Mouse (Mus musculus) layer of hippocampus, postnatal 10 days (tissue): ENCODE data around the gene Wdr70. TPM values are rescaled to one million over a fixed set of nuclear protein-coding genes. Genes with fewer than 3 reads are reported as not detected.
"Not testable (repeated sequence)": the region's sequence is repeated elsewhere in the genome, so short reads cannot be mapped to it uniquely, and the experiment has no call there.

Experiments used
- DNase-seq, 2 experiments: peaks; one replicate each; pipeline ENCODE4 v3.0.0; 2021; ENCODE audit warnings: low spot score in 2 of 2
- long read RNA-seq: library from polyadenylated mRNA; stranded (forward); transcript quantifications from one replicate; pipeline ENCODE4 v2.0.0, GENCODE M21; 2023
- total RNA-seq, 2 experiments: library from RNA; stranded (reverse); gene quantifications; 2 replicates each; pipeline ENCODE4 v1.2.3; 2021

The Wdr70 gene
- total RNA-seq = 10 to 100 TPM; 35.8 to 37.3 TPM
- long read RNA-seq, transcript Wdr70-203 (4 exons, 1,130 nt) = major isoform, 19 of 34 reads
- long read RNA-seq, transcript Wdr70-201 (18 exons, 2,126 nt) = minor isoform, 6 of 34 reads
- long read RNA-seq, partial matches to known transcripts = 2 of 34 reads
- long read RNA-seq, other reads (novel, unspliced or antisense) = 7 of 34 reads

DNA sequence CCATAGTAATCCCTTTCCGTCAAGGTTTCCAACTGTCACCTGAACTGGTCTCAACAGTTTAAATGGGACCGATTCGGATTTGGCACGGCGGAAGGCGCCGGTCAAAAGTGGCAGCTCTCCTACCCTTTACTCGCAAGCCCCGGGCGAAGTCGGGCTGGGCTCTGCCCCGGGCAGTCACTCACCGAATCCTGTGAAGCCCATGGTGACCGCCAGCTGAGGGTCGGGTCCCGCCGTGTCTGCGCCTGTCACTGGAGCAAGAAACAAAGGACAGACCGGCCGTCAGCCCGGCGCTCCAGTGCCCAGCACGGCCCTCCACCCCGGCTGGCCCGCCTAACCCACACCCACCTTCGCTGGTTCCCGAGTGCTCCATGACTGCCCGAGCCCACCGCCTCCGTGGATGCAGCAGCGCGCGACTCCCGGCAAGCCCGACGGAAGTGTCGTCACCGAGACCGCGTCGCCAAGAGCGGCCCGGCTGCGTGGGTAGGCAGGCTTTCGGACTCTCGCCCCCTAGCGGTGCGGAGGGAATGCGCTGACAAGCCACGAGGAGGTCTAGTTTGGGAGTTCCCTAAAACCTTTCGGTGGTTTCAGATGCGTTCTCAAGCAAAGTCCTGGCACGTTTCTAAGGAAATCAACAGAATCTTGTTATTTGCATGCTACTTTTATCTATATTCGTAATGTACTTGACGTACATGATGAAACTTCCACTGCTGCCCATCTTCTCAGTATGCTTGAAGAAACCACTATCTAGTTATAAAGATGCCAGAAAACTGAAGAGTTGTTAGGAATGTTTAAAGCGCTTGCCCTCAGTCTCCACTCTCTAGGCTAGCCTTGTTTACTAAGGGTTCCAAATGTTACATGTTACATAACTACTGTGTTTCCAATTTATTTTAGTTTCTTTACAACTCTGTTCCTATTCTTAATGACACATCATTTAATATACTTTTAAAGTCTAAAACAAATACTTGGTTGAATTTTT lies at the start of gene Wdr70:
Wdr70 (minus strand) TSS at position 436 of the 976 bp plus-strand sequence.
- DNase-seq = peak; percentile 99

DNA sequence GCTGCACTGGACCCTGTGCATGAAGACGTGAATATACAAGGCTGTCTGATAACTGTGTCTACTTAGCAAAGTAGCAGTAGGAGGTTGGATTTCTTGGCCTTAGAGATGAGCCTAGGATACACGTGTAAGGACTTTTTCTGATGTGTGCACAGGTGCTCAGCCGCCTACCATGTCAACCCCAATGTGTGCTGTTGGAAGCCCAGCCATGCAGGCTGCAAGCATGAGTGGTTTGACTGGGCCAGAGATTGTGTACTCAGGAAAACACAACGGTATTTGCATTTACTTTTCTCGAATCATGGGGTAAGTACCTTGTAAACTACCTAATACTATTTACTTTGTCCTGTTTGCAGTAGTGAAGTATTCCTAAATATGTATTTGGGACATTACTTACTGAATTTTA lies 36.6 kb upstream of the Wdr70 start:
- no peak for DNase-seq

GRCm38 (mm10) chr15:8131761-8132160 lies 32.8 kb upstream of the Wdr70 start:
- no peak for DNase-seq

- DNase-seq = no peak
Observed at GRCm38 (mm10) chr15:8131268-8131667, 32.3 kb upstream of the Wdr70 start.

GRCm38 (mm10) chr15:8129281-8129680 lies 30.3 kb upstream of the Wdr70 start:
- no peak for DNase-seq

GRCm38 (mm10) chr15:8109782-8110181 lies 10.8 kb upstream of the Wdr70 start:
- DNase-seq = no peak

GRCm38 (mm10) chr15:8108966-8109743 lies 10.1 kb upstream of the Wdr70 start, which contains the start of gene Nup155:
Gene Nup155, plus strand, starts transcription at chr15:8109273.
- peak; percentile 91 for DNase-seq

GRCm38 (mm10) chr15:8108360-8108965 lies 9.5 kb upstream of the Wdr70 start:
- peak in 1 of 2 experiments; percentile 15 for DNase-seq

GRCm38 (mm10) chr15:8101975-8102542 lies 3.0 kb upstream of the Wdr70 start:
- not testable (repeated sequence) for DNase-seq

DNA sequence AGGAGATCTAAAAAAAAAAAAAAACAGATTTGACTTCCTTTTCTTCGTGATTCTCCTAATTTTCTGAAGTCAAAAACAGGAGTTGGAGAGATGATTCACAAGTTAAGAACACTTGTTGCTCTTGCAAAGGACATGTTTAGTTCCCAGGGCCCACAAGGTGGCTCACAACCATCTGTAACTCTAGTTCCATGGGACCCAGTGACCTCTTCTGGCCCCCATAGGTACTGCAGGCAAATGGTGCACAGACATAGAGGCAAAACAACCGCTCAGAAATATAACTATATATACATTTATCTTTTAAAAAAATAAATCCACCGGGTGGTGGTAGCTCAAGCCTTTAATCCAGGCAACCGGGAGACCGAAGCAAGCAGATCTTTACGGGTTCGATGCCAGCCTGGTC lies 1.2 kb downstream of the Wdr70 start:
- peak; percentile 51 to 55 for DNase-seq

- DNase-seq = not testable (repeated sequence)
Observed at GRCm38 (mm10) chr15:8092668-8093067, 6.3 kb downstream of the Wdr70 start.

GRCm38 (mm10) chr15:8090685-8091084 lies 8.3 kb downstream of the Wdr70 start:
- DNase-seq = no peak

DNA sequence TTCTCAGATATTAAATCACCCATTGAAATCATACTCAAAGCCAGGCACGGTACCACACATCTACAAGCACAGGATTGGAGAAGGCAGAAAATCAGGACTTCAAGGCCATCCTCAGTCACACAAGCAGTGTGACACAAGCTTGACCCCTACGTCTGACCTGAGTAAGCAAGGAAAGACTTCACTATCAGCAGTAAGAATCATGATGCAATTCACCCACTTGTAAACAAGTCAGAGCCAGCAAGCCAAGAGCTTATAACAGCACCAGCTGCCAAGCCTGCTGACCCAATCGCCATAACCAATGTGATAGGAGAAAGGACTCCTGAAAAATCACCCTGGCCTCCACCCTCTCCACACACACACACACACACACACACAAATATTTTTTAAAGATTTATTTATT lies 10.3 kb downstream of the Wdr70 start:
- DNase-seq = no peak

DNA sequence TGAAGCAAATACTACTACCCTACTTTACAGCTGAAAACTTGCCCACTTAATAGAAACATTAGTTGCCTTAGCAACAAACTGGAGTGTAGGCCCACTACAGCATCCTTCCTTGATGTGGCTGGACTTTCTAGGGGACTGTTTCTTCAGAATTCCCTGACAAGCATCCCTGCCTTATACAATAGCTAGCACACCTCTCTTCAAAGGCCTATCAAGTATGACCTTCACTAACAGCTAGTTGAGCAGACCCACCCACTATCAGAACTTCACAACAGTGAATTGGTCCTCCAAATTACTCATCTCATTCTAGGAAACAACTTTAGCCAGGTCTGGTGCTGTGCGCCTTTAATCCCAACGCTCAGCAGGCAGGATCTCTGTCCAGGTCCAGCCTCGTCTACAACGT lies 11.7 kb downstream of the Wdr70 start:
- no peak for DNase-seq

DNA sequence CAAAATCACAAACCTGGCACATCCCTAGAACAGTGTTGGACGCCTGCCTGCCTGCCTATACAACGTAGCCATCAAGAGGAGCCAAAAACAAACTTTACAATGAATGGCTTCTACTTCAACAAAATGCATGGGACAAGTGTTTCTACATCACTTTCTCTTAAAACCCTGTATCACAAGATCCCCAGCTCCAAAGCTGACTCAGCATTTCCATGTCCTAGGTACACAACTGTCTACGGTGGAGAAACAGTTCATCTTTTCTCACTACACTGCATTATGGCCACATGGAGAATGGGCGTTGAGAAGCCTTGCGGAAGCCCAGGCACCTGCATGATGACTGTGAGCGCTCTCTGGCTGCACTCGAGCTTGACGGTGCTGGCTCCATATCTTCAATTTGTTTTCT lies 16.9 kb downstream of the Wdr70 start:
- no peak for DNase-seq

DNA sequence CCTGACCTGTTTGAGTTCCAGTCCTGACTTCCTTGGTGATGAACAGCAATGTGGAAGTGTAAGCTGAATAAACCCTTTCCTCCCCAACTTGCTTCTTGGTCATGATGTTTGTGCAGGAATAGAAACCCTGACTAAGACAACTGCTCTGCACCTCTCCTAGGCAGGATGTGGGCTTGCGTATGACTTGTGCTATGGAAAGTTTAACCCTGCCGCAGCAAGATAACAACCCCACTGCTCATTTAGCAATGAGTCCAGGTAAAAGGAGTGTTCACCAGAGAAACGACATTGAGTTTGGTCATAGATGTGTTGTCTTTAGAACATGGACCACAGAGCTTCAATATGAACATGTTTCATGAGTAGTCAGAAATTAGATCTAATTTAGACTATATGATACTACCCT lies 25.9 kb downstream of the Wdr70 start:
- DNase-seq = not testable (repeated sequence)

DNA sequence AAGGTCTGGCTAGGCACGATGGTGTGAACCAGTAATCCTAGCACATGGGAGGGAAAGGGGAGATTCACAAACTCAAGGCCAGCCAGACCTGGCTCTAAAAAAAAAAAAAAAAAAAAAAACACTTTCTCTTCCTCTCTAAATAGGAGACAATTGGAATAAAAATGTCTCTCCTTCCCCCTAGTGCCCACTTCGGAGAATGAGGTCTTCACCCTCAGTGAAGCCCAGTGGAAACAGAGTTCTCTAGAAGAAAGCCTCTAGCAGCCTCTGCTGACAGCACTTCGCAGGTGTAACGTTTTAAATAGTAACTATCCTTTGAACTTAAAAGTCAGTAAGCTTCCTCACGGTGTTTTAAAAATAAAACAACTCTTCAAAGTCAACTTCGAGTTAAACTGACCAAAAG lies 33.8 kb downstream of the Wdr70 start:
- peak in 1 of 2 experiments; percentile 10 for DNase-seq

GRCm38 (mm10) chr15:8051177-8051576 lies 47.8 kb downstream of the Wdr70 start:
- no peak for DNase-seq

- no peak for DNase-seq
Observed at GRCm38 (mm10) chr15:8039834-8040233, 59.2 kb downstream of the Wdr70 start.

DNA sequence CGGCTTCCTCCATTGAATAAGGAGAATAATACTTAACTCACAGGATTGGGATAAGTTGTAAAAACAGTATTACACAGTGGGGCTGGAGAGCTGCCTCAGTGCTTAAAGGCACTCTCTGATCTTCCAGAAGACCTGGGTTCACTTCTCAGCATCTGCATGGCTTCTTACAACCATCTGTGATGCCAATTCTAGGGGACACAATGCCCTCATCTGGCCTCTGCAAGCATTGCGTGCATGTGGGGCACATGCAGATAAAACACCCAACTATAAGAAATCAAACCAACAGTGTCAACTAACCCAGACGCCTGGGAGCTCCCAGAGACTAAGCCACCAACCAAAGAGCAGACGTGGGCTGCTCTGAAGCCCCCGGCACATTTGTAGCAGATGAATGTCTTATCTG lies 60.6 kb downstream of the Wdr70 start:
- DNase-seq = no peak

GRCm38 (mm10) chr15:8037825-8038224 lies 61.2 kb downstream of the Wdr70 start:
- no peak for DNase-seq
